Comparison of ENCODE assay signal across 8 mouse cellular contexts in genomic region chr6:113605224-113605545, GRCm38 (mm10). TPM values are rescaled to one million over a fixed set of nuclear protein-coding genes. Genes with fewer than 3 reads are reported as not detected.
DNase-seq lines count a peak whose midpoint lies in the region; ATAC-seq and TF ChIP-seq lines count a peak whose summit lies in the region.

No protein-coding gene starts in this region.

- peak overlapping the region; percentile 69 for H3K4me2 ChIP-seq in hindbrain, embryonic 15.5 days
- H3K4me2 ChIP-seq in midbrain, embryonic 14.5 days (ENCODE audit: low read length): peak overlapping the region; percentile 76

- DNase-seq in kidney, adult 2 months: no peak
- DNase-seq in kidney, postnatal 25 days: no peak
- DNase-seq in midbrain, embryonic 14.5 days: no peak
- no peak for DNase-seq in left cerebral cortex, postnatal 10 days (ENCODE audit: extremely low spot score in 1 of 2, low spot score in 2 of 2)
- no peak for DNase-seq in retina, postnatal 1 day
- no peak for DNase-seq in ovary, adult 18-20 months (ENCODE audit: low spot score)

- 2% methylated on average over 10 of the region's 10 CpGs for WGBS in kidney, adult 2 months
- WGBS in bone marrow, adult 2 months: 2% methylated on average over 10 of the region's 10 CpGs
- WGBS in hindbrain, embryonic 15.5 days: 6% methylated on average over 10 of the region's 10 CpGs
- WGBS in midbrain, embryonic 14.5 days: 5% methylated on average over 10 of the region's 10 CpGs

- TF ChIP-seq POLR2A in kidney, adult 2 months (IDR thresholded peaks at IDR 0.05; ENCODE audit: low read depth, low read length): no peak
- TF ChIP-seq POLR2A in bone marrow, adult 2 months (IDR thresholded peaks at IDR 0.05; ENCODE audit: borderline replicate concordance, control insufficient read depth, low read depth, low read length): no peak

- intact Hi-C loops in left cerebral cortex, postnatal 10 days (cut with DNase I): loop anchor here (5.0 kb wide), 1 partner anchor 103 kb away; the partner anchor contains the start of gene Prrt3

- peaks cover 6% of the 10 kb centered on the region; the same call in 1 of the 2 replicates for H3K4me1 ChIP-seq in kidney, adult 2 months (ENCODE audit: control insufficient read depth, insufficient read depth, low read length)
- peaks cover 1% of the 10 kb centered on the region; the same call in 1 of the 2 replicates for H3K4me1 ChIP-seq in bone marrow, adult 2 months (ENCODE audit: control insufficient read depth, insufficient read depth, low read length)
- peaks cover 26% of the 10 kb centered on the region for H3K4me1 ChIP-seq in hindbrain, embryonic 15.5 days (replicated peaks)
- peaks cover 12% of the 10 kb centered on the region for H3K4me1 ChIP-seq in midbrain, embryonic 14.5 days (ENCODE audit: control insufficient read depth, insufficient read depth, low read length)

- TF ChIP-seq CTCF in kidney, adult 2 months (conservative IDR thresholded peaks at IDR 0.05; ENCODE audit: insufficient read depth, insufficient read length, low read depth, low read length): no peak
- TF ChIP-seq CTCF in bone marrow, adult 2 months (IDR thresholded peaks at IDR 0.05; ENCODE audit: control insufficient read depth, insufficient read depth, low read length): no peak

- peak; percentile 31; the same call in 1 of the 2 replicates for ATAC-seq in hindbrain, embryonic 15.5 days (ENCODE audit: low FRiP score, low read depth)
- peak; percentile 38; the same call in 1 of the 2 replicates for ATAC-seq in midbrain, embryonic 14.5 days (ENCODE audit: low FRiP score, low TSS enrichment)

- H3K36me3 ChIP-seq in kidney, adult 2 months (ENCODE audit: control insufficient read depth, insufficient read depth, low read length): no peaks in the 10 kb centered on the region
- H3K36me3 ChIP-seq in hindbrain, embryonic 15.5 days: 0 out of 2 replicates have a peak, but pooled peaks cover under 1% of the 10 kb centered on the region
- peaks cover 8% of the 10 kb centered on the region for H3K36me3 ChIP-seq in midbrain, embryonic 14.5 days (ENCODE audit: control insufficient read depth, insufficient read depth, low read length)

- peak overlapping the region; percentile 82 for H3K9ac ChIP-seq in hindbrain, embryonic 15.5 days
- peak overlapping the region; percentile 86 for H3K9ac ChIP-seq in midbrain, embryonic 14.5 days (replicated peaks; ENCODE audit: low read length)

- H3K27ac ChIP-seq in kidney, adult 2 months (ENCODE audit: insufficient read depth, low read depth, low read length): peak overlapping the region; percentile 6; the same call in 1 of the 2 replicates
- H3K27ac ChIP-seq in bone marrow, adult 2 months (ENCODE audit: control insufficient read depth, insufficient read depth, low read depth, low read length, poor library complexity): peak overlapping the region; percentile 88
- H3K27ac ChIP-seq in hindbrain, embryonic 15.5 days (replicated peaks): peak overlapping the region; percentile 85
- peak overlapping the region; percentile 82 for H3K27ac ChIP-seq in midbrain, embryonic 14.5 days (replicated peaks; ENCODE audit: low read depth, low read length)

- H3K27me3 ChIP-seq in kidney, adult 2 months (replicated peaks; ENCODE audit: control insufficient read depth, insufficient read depth, low read length): no peaks in the 10 kb centered on the region
- H3K27me3 ChIP-seq in hindbrain, embryonic 15.5 days: no peaks in the 10 kb centered on the region
- no peaks in the 10 kb centered on the region for H3K27me3 ChIP-seq in midbrain, embryonic 14.5 days (ENCODE audit: control insufficient read depth, insufficient read depth, low read length)

- H3K4me3 ChIP-seq in kidney, adult 2 months (ENCODE audit: insufficient read depth, low read depth, low read length): peak overlapping the region; percentile 92
- peak overlapping the region; percentile 87 for H3K4me3 ChIP-seq in bone marrow, adult 2 months (replicated peaks; ENCODE audit: control insufficient read depth, low read depth, low read length)
- peak overlapping the region; percentile 90 for H3K4me3 ChIP-seq in hindbrain, embryonic 15.5 days
- peak overlapping the region; percentile 91 for H3K4me3 ChIP-seq in midbrain, embryonic 14.5 days (replicated peaks; ENCODE audit: low read depth, low read length)

- no peaks in the 10 kb centered on the region for H3K9me3 ChIP-seq in hindbrain, embryonic 15.5 days
- H3K9me3 ChIP-seq in midbrain, embryonic 14.5 days (ENCODE audit: control insufficient read depth, low read length): no peaks in the 10 kb centered on the region

RNA-seq across cellular contexts. Expression of gene Brk1, which starts 0.6 kb away (rescaled TPM):
- polyA plus RNA-seq in kidney, adult 2 months (2012; rRNA removed): 171 and 216 TPM in 2 replicates
- polyA plus RNA-seq in bone marrow, adult 2 months (2011; ENCODE audit: insufficient read depth, insufficient read length, low replicate concordance, missing spikeins): 65.5 and 112 TPM in 2 replicates
- polyA plus RNA-seq in hindbrain, embryonic 15.5 days (2015; fragmentation: Nextera tagmentation; extraction: Ambion mirVana): 244 and 249 TPM in 2 replicates
- polyA plus RNA-seq in midbrain, embryonic 14.5 days (2014; fragmentation: Nextera tagmentation; extraction: Ambion mirVana): 258 and 280 TPM in 2 replicates
- 100 to 1,000 TPM; 210 to 211 TPM for total RNA-seq in left cerebral cortex, postnatal 10 days (2021)

RNA-seq across cellular contexts. Expression of gene Fancd2os, which starts 4.7 kb away (rescaled TPM):
- 0.54 and 1.3 TPM in 2 replicates for polyA plus RNA-seq in kidney, adult 2 months (2012; rRNA removed)
- polyA plus RNA-seq in bone marrow, adult 2 months (2011; ENCODE audit: insufficient read depth, insufficient read length, low replicate concordance, missing spikeins): not detected in 2 replicates
- polyA plus RNA-seq in hindbrain, embryonic 15.5 days (2015; fragmentation: Nextera tagmentation; extraction: Ambion mirVana): not detected in 2 replicates
- not detected in 2 replicates for polyA plus RNA-seq in midbrain, embryonic 14.5 days (2014; fragmentation: Nextera tagmentation; extraction: Ambion mirVana)
- total RNA-seq in left cerebral cortex, postnatal 10 days (2021): not detected

RNA-seq across cellular contexts. Expression of gene Vhl, which starts 18.6 kb away (rescaled TPM):
- polyA plus RNA-seq in kidney, adult 2 months (2012; rRNA removed): 19.0 and 24.6 TPM in 2 replicates
- polyA plus RNA-seq in bone marrow, adult 2 months (2011; ENCODE audit: insufficient read depth, insufficient read length, low replicate concordance, missing spikeins): 38.5 and 66.7 TPM in 2 replicates
- 71.2 and 78.7 TPM in 2 replicates for polyA plus RNA-seq in hindbrain, embryonic 15.5 days (2015; fragmentation: Nextera tagmentation; extraction: Ambion mirVana)
- 74.8 and 85.2 TPM in 2 replicates for polyA plus RNA-seq in midbrain, embryonic 14.5 days (2014; fragmentation: Nextera tagmentation; extraction: Ambion mirVana)
- total RNA-seq in left cerebral cortex, postnatal 10 days (2021): 10 to 100 TPM; 45.1 to 49.9 TPM

RNA-seq across cellular contexts. Expression of gene Irak2, which starts 33.1 kb away (rescaled TPM):
- 53.8 and 67.1 TPM in 2 replicates for polyA plus RNA-seq in kidney, adult 2 months (2012; rRNA removed)
- 10.0 and 11.9 TPM in 2 replicates for polyA plus RNA-seq in bone marrow, adult 2 months (2011; ENCODE audit: insufficient read depth, insufficient read length, low replicate concordance, missing spikeins)
- polyA plus RNA-seq in hindbrain, embryonic 15.5 days (2015; fragmentation: Nextera tagmentation; extraction: Ambion mirVana): 2.9 and 3.6 TPM in 2 replicates
- 0.42 and 1.0 TPM in 2 replicates for polyA plus RNA-seq in midbrain, embryonic 14.5 days (2014; fragmentation: Nextera tagmentation; extraction: Ambion mirVana)
- total RNA-seq in left cerebral cortex, postnatal 10 days (2021): 10 to 100 TPM; 13.0 to 14.2 TPM

Comparison
In these comparisons a context has a peak if more than half of its experiments do, and no peak if none do; other contexts are left out.
1. H3K27ac ChIP-seq: peak in every context shown above with its lines; median percentile 88 in bone marrow, adult 2 months; 85 in hindbrain, embryonic 15.5 days; 82 in midbrain, embryonic 14.5 days; 6 in kidney, adult 2 months.